Mouse (Mus musculus) E14TG2a.4 (cell line): ENCODE measurements around the gene Dync1h1.

ENCODE experiments used
- CTCF ChIP-seq: conservative IDR thresholded peaks from 2 replicates; pipeline ENCODE4 v1.5.1; 2014; ENCODE audit warnings: low read length
- NANOG ChIP-seq: IDR thresholded peaks from 2 replicates; pipeline ENCODE4 v1.6.1; 2014; ENCODE audit warnings: borderline replicate concordance, low read length, mixed read lengths

- no peak for TF ChIP-seq CTCF
- TF ChIP-seq NANOG = no peak
Observed at GRCm38 (mm10) chr12:110608460-110609152, 7.4 kb downstream of the Dync1h1 start.
